Mouse (Mus musculus): ENCODE results near the gene Fam24a. TPM values are rescaled to one million over a fixed set of nuclear protein-coding genes. Genes with fewer than 3 reads are reported as not detected.

The Fam24a gene
- total and polyA plus RNA-seq, 3 experiments = not detected

Other genes starting within 250 kb of the Fam24a start
- not detected in 2 replicates for gene 4933402N03Rik, start 187.6 kb upstream of the Fam24a start, total RNA-seq (2012; rRNA removed)
- not detected for gene 4933402N03Rik, start 187.6 kb upstream of the Fam24a start, polyA plus RNA-seq (2012; ENCODE audit: insufficient read depth in 1 of 2, insufficient read length in 2 of 2, low read depth in 1 of 2, low replicate concordance in 2 of 2, missing spikeins in 1 of 2)
- not detected in 2 replicates for gene 5430419D17Rik, start 159.5 kb upstream of the Fam24a start, total RNA-seq (2012; rRNA removed)
- not detected for gene 5430419D17Rik, start 159.5 kb upstream of the Fam24a start, polyA plus RNA-seq (2012; ENCODE audit: insufficient read depth in 1 of 2, insufficient read length in 2 of 2, low read depth in 1 of 2, low replicate concordance in 2 of 2, missing spikeins in 1 of 2)
- gene Cuzd1, start 11.6 kb upstream of the Fam24a start, total RNA-seq (2012; rRNA removed) = not detected in 2 replicates
- not detected for gene Cuzd1, start 11.6 kb upstream of the Fam24a start, polyA plus RNA-seq (2012; ENCODE audit: insufficient read depth in 1 of 2, insufficient read length in 2 of 2, low read depth in 1 of 2, low replicate concordance in 2 of 2, missing spikeins in 1 of 2)
- not detected in 2 replicates for gene Fam24b, start 4.3 kb upstream of the Fam24a start, total RNA-seq (2012; rRNA removed)
- gene Fam24b, start 4.3 kb upstream of the Fam24a start, polyA plus RNA-seq (2012; ENCODE audit: insufficient read depth in 1 of 2, insufficient read length in 2 of 2, low read depth in 1 of 2, low replicate concordance in 2 of 2, missing spikeins in 1 of 2) = under 1 TPM in 1 of 2 experiments, not detected in 1; 0.11 TPM
- 16.7 and 18.0 TPM in 2 replicates for gene 2310057M21Rik, start 28.9 kb downstream of the Fam24a start, total RNA-seq (2012; rRNA removed)
- gene 2310057M21Rik, start 28.9 kb downstream of the Fam24a start, polyA plus RNA-seq (2012; ENCODE audit: insufficient read depth in 1 of 2, insufficient read length in 2 of 2, low read depth in 1 of 2, low replicate concordance in 2 of 2, missing spikeins in 1 of 2) = 10 to 100 TPM in 1 of 2 experiments, not detected in 1; 33.0 TPM
- gene Pstk, start 37.3 kb downstream of the Fam24a start, total RNA-seq (2012; rRNA removed) = 36.1 and 42.5 TPM in 2 replicates
- gene Pstk, start 37.3 kb downstream of the Fam24a start, polyA plus RNA-seq (2012; ENCODE audit: insufficient read depth in 1 of 2, insufficient read length in 2 of 2, low read depth in 1 of 2, low replicate concordance in 2 of 2, missing spikeins in 1 of 2) = 10 to 100 TPM in 1 of 2 experiments, not detected in 1; 57.5 TPM
- 8.3 and 8.8 TPM in 2 replicates for gene Ikzf5, start 76.7 kb downstream of the Fam24a start, total RNA-seq (2012; rRNA removed)
- 10 to 100 TPM; 28.5 to 65.4 TPM for gene Ikzf5, start 76.7 kb downstream of the Fam24a start, polyA plus RNA-seq (2012; ENCODE audit: insufficient read depth in 1 of 2, insufficient read length in 2 of 2, low read depth in 1 of 2, low replicate concordance in 2 of 2, missing spikeins in 1 of 2)
- 11.3 and 11.4 TPM in 2 replicates for gene Acadsb, start 76.7 kb downstream of the Fam24a start, total RNA-seq (2012; rRNA removed)
- gene Acadsb, start 76.7 kb downstream of the Fam24a start, polyA plus RNA-seq (2012; ENCODE audit: insufficient read depth in 1 of 2, insufficient read length in 2 of 2, low read depth in 1 of 2, low replicate concordance in 2 of 2, missing spikeins in 1 of 2) = 10 to 100 TPM in 1 of 2 experiments, not detected in 1; 20.7 TPM
- gene Hmx3, start 209.0 kb downstream of the Fam24a start, total RNA-seq (2012; rRNA removed) = not detected in 2 replicates
- gene Hmx3, start 209.0 kb downstream of the Fam24a start, polyA plus RNA-seq (2012; ENCODE audit: insufficient read depth in 1 of 2, insufficient read length in 2 of 2, low read depth in 1 of 2, low replicate concordance in 2 of 2, missing spikeins in 1 of 2) = not detected
- 1.9 and 2.9 TPM in 2 replicates for gene Hmx2, start 214.9 kb downstream of the Fam24a start, total RNA-seq (2012; rRNA removed)
- gene Hmx2, start 214.9 kb downstream of the Fam24a start, polyA plus RNA-seq (2012; ENCODE audit: insufficient read depth in 1 of 2, insufficient read length in 2 of 2, low read depth in 1 of 2, low replicate concordance in 2 of 2, missing spikeins in 1 of 2) = 1 to 10 TPM in 1 of 2 experiments, not detected in 1; 6.4 TPM
- gene Bub3, start 226.4 kb downstream of the Fam24a start, total RNA-seq (2012; rRNA removed) = 165 and 168 TPM in 2 replicates
- 100 to 1,000 TPM; 212 to 321 TPM for gene Bub3, start 226.4 kb downstream of the Fam24a start, polyA plus RNA-seq (2012; ENCODE audit: insufficient read depth in 1 of 2, insufficient read length in 2 of 2, low read depth in 1 of 2, low replicate concordance in 2 of 2, missing spikeins in 1 of 2)

All from MEL (cell line).